Mouse (Mus musculus) G1E (cell line): ENCODE results near the gene Sema6b.

Source experiments
- CTCF ChIP-seq: IDR thresholded peaks from 2 replicates; pipeline ENCODE4 v1.5.1; 2012; ENCODE audit warnings: low read depth, low read length, inconsistent platforms, mixed read lengths
- GATA1 ChIP-seq: IDR thresholded peaks from 2 replicates; pipeline ENCODE4 v1.6.1; 2012; ENCODE audit warnings: borderline replicate concordance, low read length, inconsistent platforms, mixed read lengths
- POLR2AphosphoS5 ChIP-seq: IDR thresholded peaks from 2 replicates; pipeline ENCODE4 v1.6.1; 2012; ENCODE audit warnings: low read depth, low read length, inconsistent platforms; ENCODE audit not compliant: insufficient replicate concordance
- TAL1 ChIP-seq: conservative IDR thresholded peaks from 2 replicates; pipeline ENCODE4 v1.6.1; 2012; ENCODE audit warnings: low read depth, low read length, inconsistent platforms, mixed read lengths

DNA sequence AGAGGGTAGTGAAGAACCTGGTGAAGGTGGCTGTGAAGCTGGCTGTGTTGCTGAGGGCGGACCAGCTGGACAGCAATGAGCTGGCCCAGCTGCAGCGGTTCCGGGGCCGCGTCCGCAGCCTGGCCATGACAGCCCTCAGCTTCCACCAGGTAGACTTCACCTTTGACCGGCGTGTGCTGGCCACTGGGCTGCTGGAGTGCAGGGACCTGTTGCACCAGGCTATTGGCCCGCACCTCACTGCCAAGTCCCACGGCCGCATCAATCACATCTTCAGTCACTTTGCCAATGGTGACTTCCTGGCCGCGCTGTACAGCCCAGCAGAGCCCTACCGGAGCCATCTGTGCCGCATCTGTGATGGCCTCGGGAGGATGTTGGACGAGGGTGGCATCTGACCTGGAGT lies 31.7 kb upstream of the Sema6b start:
- TF ChIP-seq CTCF = no peak
- TF ChIP-seq TAL1 = no peak
- TF ChIP-seq POLR2AphosphoS5 = no peak
- no peak for TF ChIP-seq GATA1
